Mouse (Mus musculus) stomach, embryonic 15.5 days (tissue): ENCODE data around the gene Zbtb7a. TPM values are rescaled to one million over a fixed set of nuclear protein-coding genes. Genes with fewer than 3 reads are reported as not detected.

ENCODE experiments used
- ATAC-seq: fragments of 200-750 bp; cut with Nextera tagmentation; 2 replicates; pipeline ENCODE4 v1.8.0; 2017; ENCODE audit warnings: low read depth, moderate number of reproducible peaks, moderate TSS enrichment; ENCODE audit not compliant: insufficient read depth, low FRiP score
- H3K27ac ChIP-seq: fragments of 300-500 bp; sonication (generic); 2 replicates; pipeline ENCODE4 v1.5.1; 2015; ENCODE audit warnings: mild to moderate bottlenecking, inconsistent platforms
- H3K27me3 ChIP-seq: fragments of 300-500 bp; sonication (generic); replicated peaks from 2 replicates; pipeline ENCODE4 v1.6.1; 2015; ENCODE audit warnings: inconsistent platforms
- H3K36me3 ChIP-seq: fragments of 300-500 bp; sonication (generic); 2 replicates; pipeline ENCODE4 v1.6.1; 2015; ENCODE audit warnings: inconsistent platforms
- H3K4me1 ChIP-seq: fragments of 300-500 bp; sonication (generic); 2 replicates; pipeline ENCODE4 v1.6.1; 2015; ENCODE audit warnings: inconsistent platforms
- H3K4me2 ChIP-seq: fragments of 300-500 bp; sonication (generic); 2 replicates; pipeline ENCODE4 v1.6.1; 2015; ENCODE audit warnings: mild to moderate bottlenecking, inconsistent platforms
- H3K4me3 ChIP-seq: fragments of 300-500 bp; sonication (generic); replicated peaks from 2 replicates; pipeline ENCODE4 v1.5.1; 2015; ENCODE audit warnings: inconsistent platforms
- H3K9ac ChIP-seq: fragments of 300-500 bp; sonication (generic); 2 replicates; pipeline ENCODE4 v1.6.1; 2015; ENCODE audit warnings: inconsistent platforms
- H3K9me3 ChIP-seq: fragments of 300-500 bp; sonication (generic); 2 replicates; pipeline ENCODE4 v1.6.1; 2016; ENCODE audit warnings: inconsistent platforms
- WGBS: fragments of 180-500 bp; shearing (Covaris S2); methylation state at CpG from one replicate; pipeline ENCODE4 v1.1.7; 2015; 5-methylcytosine and 5-hydroxymethylcytosine counted together
- polyA plus RNA-seq: library from polyadenylated mRNA; unstranded; fragments of >200 nt; fragmentation: Nextera tagmentation; extraction: Ambion mirVana; gene quantifications from 2 replicates; pipeline ENCODE4 v1.2.1, GENCODE M21; 2015

Gene Zbtb7a
- polyA plus RNA-seq, 1 experiment from 2014 or later: 60.1 TPM

- Histone ChIP-seq H3K27me3 (no peaks in the 10 kb centered on the region), H3K4me2 (no peak overlapping the region), H3K27ac (no peak overlapping the region), H3K4me1 (no peaks in the 10 kb centered on the region), H3K4me3 (no peak overlapping the region), H3K9ac (no peak overlapping the region), H3K36me3 (peaks cover 53% of the 10 kb centered on the region), H3K9me3 (no peaks in the 10 kb centered on the region)
- WGBS: 74% methylated on average over 2 of the region's 2 CpGs
- no peak for ATAC-seq
Measured at GRCm38 (mm10) chr10:81122889-81123288, 12.1 kb upstream of the Zbtb7a start.

GRCm38 (mm10) chr10:81123500-81123899, 11.5 kb upstream of the Zbtb7a start:
- no peak overlapping the region for H3K27ac ChIP-seq
- peaks cover 49% of the 10 kb centered on the region for H3K36me3 ChIP-seq
- no peak overlapping the region for H3K9ac ChIP-seq

GRCm38 (mm10) chr10:81134181-81134587, 836 bp upstream of the Zbtb7a start:
- Histone ChIP-seq H3K4me3 (peak overlapping the region; percentile 78), H3K27me3 (peaks cover 10% of the 10 kb centered on the region; the same call in 1 of the 2 replicates), H3K4me2 (peak overlapping the region; percentile 94), H3K36me3 (no peaks in the 10 kb centered on the region), H3K4me1 (peaks cover 24% of the 10 kb centered on the region), H3K9me3 (no peaks in the 10 kb centered on the region), H3K9ac (no peak overlapping the region), H3K27ac (peak overlapping the region; percentile 99; the same call in 1 of the 2 replicates)
- ATAC-seq: no peak
- 4% methylated on average over 16 of the region's 16 CpGs for WGBS

More at GRCm38 (mm10) chr10:81123500-81123899, 11.5 kb upstream of the Zbtb7a start:
- H3K9me3 ChIP-seq: no peaks in the 10 kb centered on the region
- H3K4me1 ChIP-seq: no peaks in the 10 kb centered on the region
- ATAC-seq: no peak
- H3K4me3 ChIP-seq: no peak overlapping the region
- WGBS: 78% methylated on average over 11 of the region's 11 CpGs
- no peak overlapping the region for H3K4me2 ChIP-seq
- H3K27me3 ChIP-seq: no peaks in the 10 kb centered on the region

- H3K4me3 ChIP-seq: peak overlapping the region; percentile 78
- H3K4me2 ChIP-seq: peak overlapping the region; percentile 94
- H3K9ac ChIP-seq: peak overlapping the region; percentile 98
- no peaks in the 10 kb centered on the region for H3K9me3 ChIP-seq
- H3K4me1 ChIP-seq: peaks cover 43% of the 10 kb centered on the region
- peak overlapping the region; percentile 99 for H3K27ac ChIP-seq
- ATAC-seq: peak; percentile 28
- H3K27me3 ChIP-seq: peaks cover 10% of the 10 kb centered on the region; the same call in 1 of the 2 replicates
- H3K36me3 ChIP-seq: no peaks in the 10 kb centered on the region
- WGBS: under 1% methylated on average over 61 of the region's 86 CpGs
Measured at GRCm38 (mm10) chr10:81135831-81136705, 1.0 kb downstream of the Zbtb7a start.

GRCm38 (mm10) chr10:81136706-81137231, 1.7 kb downstream of the Zbtb7a start:
- H3K36me3 ChIP-seq: no peaks in the 10 kb centered on the region
- H3K27me3 ChIP-seq: peaks cover 10% of the 10 kb centered on the region; the same call in 1 of the 2 replicates
- H3K4me2 ChIP-seq: peak overlapping the region; percentile 94
- ATAC-seq: no peak
- WGBS: 0% methylated on average over 39 of the region's 50 CpGs
- peak overlapping the region; percentile 99 for H3K27ac ChIP-seq
- peak overlapping the region; percentile 78 for H3K4me3 ChIP-seq
- peak overlapping the region; percentile 98 for H3K9ac ChIP-seq
- H3K4me1 ChIP-seq: peaks cover 50% of the 10 kb centered on the region
- H3K9me3 ChIP-seq: no peaks in the 10 kb centered on the region

- H3K4me1 ChIP-seq: peaks cover 55% of the 10 kb centered on the region
- H3K9me3 ChIP-seq: no peaks in the 10 kb centered on the region
- peak overlapping the region; percentile 92 for H3K9ac ChIP-seq
- H3K27ac ChIP-seq: peak overlapping the region; percentile 99
- H3K4me3 ChIP-seq: peak overlapping the region; percentile 81
- peak overlapping the region; percentile 82 for H3K4me2 ChIP-seq
- peak; percentile 89 for ATAC-seq
- peaks cover 10% of the 10 kb centered on the region; the same call in 1 of the 2 replicates for H3K27me3 ChIP-seq
- no peaks in the 10 kb centered on the region for H3K36me3 ChIP-seq
- WGBS: 0% methylated on average over 50 of the region's 89 CpGs
Measured at GRCm38 (mm10) chr10:81137252-81138130, 2.5 kb downstream of the Zbtb7a start.

- Histone ChIP-seq H3K4me1 (peaks cover 61% of the 10 kb centered on the region), H3K4me3 (peak overlapping the region; percentile 81), H3K9ac (peak overlapping the region; percentile 92), H3K27me3 (peaks cover 10% of the 10 kb centered on the region; the same call in 1 of the 2 replicates), H3K36me3 (0 out of 2 replicates have a peak, but pooled peaks cover 3% of the 10 kb centered on the region), H3K27ac (peak overlapping the region; percentile 87), H3K4me2 (peak overlapping the region; percentile 82), H3K9me3 (no peaks in the 10 kb centered on the region)
- no peak for ATAC-seq
- under 1% methylated on average over 24 of the region's 24 CpGs for WGBS
Measured at GRCm38 (mm10) chr10:81138131-81138782, 3.2 kb downstream of the Zbtb7a start.

- H3K4me2 ChIP-seq: peak overlapping the region; percentile 82
- no peaks in the 10 kb centered on the region for H3K9me3 ChIP-seq
- H3K27ac ChIP-seq: peak overlapping the region; percentile 87
- H3K36me3 ChIP-seq: peaks cover 10% of the 10 kb centered on the region
- ATAC-seq: no peak
- H3K9ac ChIP-seq: peak overlapping the region; percentile 42; the same call in 1 of the 2 replicates
- H3K4me1 ChIP-seq: peaks cover 61% of the 10 kb centered on the region
- peak overlapping the region; percentile 81 for H3K4me3 ChIP-seq
- H3K27me3 ChIP-seq: peaks cover 9% of the 10 kb centered on the region; the same call in 1 of the 2 replicates
- WGBS: 51% methylated on average over 11 of the region's 11 CpGs
Measured at GRCm38 (mm10) chr10:81138821-81139528, 4.0 kb downstream of the Zbtb7a start.

GRCm38 (mm10) chr10:81139529-81139846, 4.5 kb downstream of the Zbtb7a start:
- peaks cover 57% of the 10 kb centered on the region for H3K4me1 ChIP-seq

GRCm38 (mm10) chr10:81140005-81140404, 5.0 kb downstream of the Zbtb7a start:
- Histone ChIP-seq H3K27ac (peak overlapping the region; percentile 87), H3K4me1 (peaks cover 56% of the 10 kb centered on the region), H3K4me2 (peak overlapping the region; percentile 82), H3K9ac (peak overlapping the region; percentile 19; the same call in 1 of the 2 replicates), H3K36me3 (peaks cover 20% of the 10 kb centered on the region), H3K9me3 (no peaks in the 10 kb centered on the region), H3K4me3 (peak overlapping the region; percentile 81), H3K27me3 (0 out of 2 replicates have a peak, but pooled peaks cover 3% of the 10 kb centered on the region)
- no peak for ATAC-seq
- WGBS: 39% methylated on average over 8 of the region's 8 CpGs

More at GRCm38 (mm10) chr10:81139529-81139846, 4.5 kb downstream of the Zbtb7a start:
- Histone ChIP-seq H3K36me3 (peaks cover 15% of the 10 kb centered on the region), H3K27me3 (0 out of 2 replicates have a peak, but pooled peaks cover 3% of the 10 kb centered on the region), H3K9me3 (no peaks in the 10 kb centered on the region), H3K4me2 (peak overlapping the region; percentile 82), H3K9ac (peak overlapping the region; percentile 42; the same call in 1 of the 2 replicates), H3K4me3 (peak overlapping the region; percentile 81), H3K27ac (peak overlapping the region; percentile 87)
- WGBS: 58% methylated on average over 4 of the region's 4 CpGs
- ATAC-seq: no peak
